Mouse (Mus musculus): ENCODE results near the gene Best3. TPM values are rescaled to one million over a fixed set of nuclear protein-coding genes. Genes with fewer than 3 reads are reported as not detected.

The Best3 gene
- polyA plus RNA-seq (2015; fragmentation: Nextera tagmentation; extraction: Ambion mirVana): 0.08 and 0.14 TPM in 2 replicates

GRCm38 (mm10) chr10:116986264-116987082, at the start of gene Best3:
TSS of gene Best3 (plus strand) at chr10:116986314.
- H3K27me3 ChIP-seq: no peaks in the 10 kb centered on the region
- WGBS: 45% methylated on average over 21 of the region's 21 CpGs
- no peak within 1 kb of the TSS; the same call in 1 of the 2 replicates for H3K9ac ChIP-seq
- no peaks in the 10 kb centered on the region for H3K36me3 ChIP-seq
- H3K4me1 ChIP-seq (replicated peaks): peaks cover 24% of the 10 kb centered on the region
- 0 out of 2 replicates have a peak within 1 kb of the TSS, but pooled peaks have one; percentile 8 for H3K27ac ChIP-seq
- no peak within 1 kb of the TSS for H3K4me3 ChIP-seq
- no peak for ATAC-seq (ENCODE audit: low FRiP score)
- H3K9me3 ChIP-seq: no peaks in the 10 kb centered on the region
- H3K4me2 ChIP-seq: 0 out of 2 replicates have a peak within 1 kb of the TSS, but pooled peaks have one; percentile 6

- no peak overlapping the region for H3K4me3 ChIP-seq
- no peak for ATAC-seq (ENCODE audit: low FRiP score)
- H3K27ac ChIP-seq: no peak overlapping the region
- no peak overlapping the region for H3K9ac ChIP-seq
- peaks cover 8% of the 10 kb centered on the region; the same call in 1 of the 2 replicates for H3K4me1 ChIP-seq (replicated peaks)
- WGBS: 98% methylated on average over 6 of the region's 6 CpGs
- no peaks in the 10 kb centered on the region for H3K27me3 ChIP-seq
- H3K9me3 ChIP-seq: 0 out of 2 replicates have a peak, but pooled peaks cover 7% of the 10 kb centered on the region
- H3K4me2 ChIP-seq: no peak overlapping the region
- H3K36me3 ChIP-seq: peaks cover 22% of the 10 kb centered on the region
These were observed 43.1 kb upstream of the Best3 start for GRCm38 (mm10) chr10:116943025-116943424.

GRCm38 (mm10) chr10:116944144-116944543, 42.0 kb upstream of the Best3 start:
- H3K4me2 ChIP-seq: no peak overlapping the region
- H3K4me1 ChIP-seq (replicated peaks): peaks cover 19% of the 10 kb centered on the region
- H3K4me3 ChIP-seq: no peak overlapping the region
- H3K9ac ChIP-seq: no peak overlapping the region
- 0 out of 2 replicates have a peak, but pooled peaks cover 7% of the 10 kb centered on the region for H3K9me3 ChIP-seq
- H3K27ac ChIP-seq: no peak overlapping the region
- no peaks in the 10 kb centered on the region for H3K27me3 ChIP-seq
- 93% methylated on average over 3 of the region's 3 CpGs for WGBS
- no peak for ATAC-seq (ENCODE audit: low FRiP score)
- peaks cover 11% of the 10 kb centered on the region for H3K36me3 ChIP-seq

GRCm38 (mm10) chr10:116944940-116945339, 41.2 kb upstream of the Best3 start:
- Histone ChIP-seq H3K4me1 (replicated peaks) (peaks cover 20% of the 10 kb centered on the region), H3K27me3 (no peaks in the 10 kb centered on the region), H3K9ac (no peak overlapping the region), H3K9me3 (0 out of 2 replicates have a peak, but pooled peaks cover 7% of the 10 kb centered on the region), H3K4me2 (no peak overlapping the region), H3K4me3 (no peak overlapping the region), H3K27ac (no peak overlapping the region), H3K36me3 (peaks cover 9% of the 10 kb centered on the region)
- 66% methylated on average over 10 of the region's 10 CpGs for WGBS
- no peak for ATAC-seq (ENCODE audit: low FRiP score)

GRCm38 (mm10) chr10:116948414-116948813, 37.7 kb upstream of the Best3 start:
- H3K4me3 ChIP-seq: peak overlapping the region; percentile 78
- peak overlapping the region; percentile 79 for H3K4me2 ChIP-seq
- ATAC-seq (ENCODE audit: low FRiP score): no peak
- H3K9me3 ChIP-seq: no peaks in the 10 kb centered on the region
- peaks cover 23% of the 10 kb centered on the region for H3K4me1 ChIP-seq (replicated peaks)
- no peak overlapping the region for H3K27ac ChIP-seq
- WGBS: 72% methylated on average over 9 of the region's 9 CpGs
- H3K36me3 ChIP-seq: no peaks in the 10 kb centered on the region
- H3K9ac ChIP-seq: 0 out of 2 replicates have a peak overlapping the region, but pooled peaks have one; percentile 85
- H3K27me3 ChIP-seq: no peaks in the 10 kb centered on the region

GRCm38 (mm10) chr10:116949111-116950008, 36.8 kb upstream of the Best3 start:
- peak; percentile 40 for ATAC-seq (ENCODE audit: low FRiP score)
- Histone ChIP-seq H3K9me3 (no peaks in the 10 kb centered on the region), H3K9ac (peak overlapping the region; percentile 85), H3K27ac (peak overlapping the region; percentile 92), H3K36me3 (no peaks in the 10 kb centered on the region), H3K4me1 (replicated peaks) (peaks cover 23% of the 10 kb centered on the region), H3K27me3 (no peaks in the 10 kb centered on the region), H3K4me3 (peak overlapping the region; percentile 78), H3K4me2 (peak overlapping the region; percentile 79)
- under 1% methylated on average over 36 of the region's 44 CpGs for WGBS

- Histone ChIP-seq H3K9me3 (no peaks in the 10 kb centered on the region), H3K4me2 (peak within 1 kb of the TSS; percentile 79), H3K27ac (peak within 1 kb of the TSS; percentile 92), H3K36me3 (no peaks in the 10 kb centered on the region), H3K4me3 (peak within 1 kb of the TSS; percentile 78), H3K27me3 (no peaks in the 10 kb centered on the region), H3K9ac (peak within 1 kb of the TSS; percentile 85), H3K4me1 (replicated peaks) (peaks cover 23% of the 10 kb centered on the region)
- ATAC-seq (ENCODE audit: low FRiP score): peak; percentile 94
- 0% methylated on average over 50 of the region's 103 CpGs for WGBS
These were observed 35.9 kb upstream of the Best3 start, which contains the start of gene Rab3ip for GRCm38 (mm10) chr10:116950009-116950769. TSS of gene Rab3ip (minus strand) at chr10:116950769.

GRCm38 (mm10) chr10:116950886-116951285, 35.2 kb upstream of the Best3 start:
- H3K4me3 ChIP-seq: peak overlapping the region; percentile 78; the same call in 1 of the 2 replicates
- no peak for ATAC-seq (ENCODE audit: low FRiP score)
- peak overlapping the region; percentile 45 for H3K4me2 ChIP-seq

GRCm38 (mm10) chr10:116955191-116955590, 30.9 kb upstream of the Best3 start:
- WGBS: 96% methylated on average over 6 of the region's 6 CpGs
- no peak for ATAC-seq (ENCODE audit: low FRiP score)

More at GRCm38 (mm10) chr10:116950886-116951285, 35.2 kb upstream of the Best3 start:
- Histone ChIP-seq H3K9ac (no peak overlapping the region), H3K4me1 (replicated peaks) (peaks cover 23% of the 10 kb centered on the region), H3K27me3 (no peaks in the 10 kb centered on the region), H3K36me3 (no peaks in the 10 kb centered on the region), H3K9me3 (no peaks in the 10 kb centered on the region), H3K27ac (no peak overlapping the region)
- 21% methylated on average over 5 of the region's 5 CpGs for WGBS

GRCm38 (mm10) chr10:116956483-116957158, 29.5 kb upstream of the Best3 start:
- H3K27ac ChIP-seq: no peak overlapping the region
- no peak overlapping the region for H3K4me2 ChIP-seq
- no peak for ATAC-seq (ENCODE audit: low FRiP score)
- H3K9ac ChIP-seq: no peak overlapping the region
- WGBS: 89% methylated on average over 11 of the region's 11 CpGs
- H3K4me1 ChIP-seq (replicated peaks): no peaks in the 10 kb centered on the region
- no peaks in the 10 kb centered on the region for H3K27me3 ChIP-seq
- H3K9me3 ChIP-seq: no peaks in the 10 kb centered on the region
- no peaks in the 10 kb centered on the region for H3K36me3 ChIP-seq
- H3K4me3 ChIP-seq: no peak overlapping the region

More at GRCm38 (mm10) chr10:116955191-116955590, 30.9 kb upstream of the Best3 start:
- no peak overlapping the region for H3K27ac ChIP-seq
- no peak overlapping the region for H3K4me2 ChIP-seq
- no peak overlapping the region for H3K4me3 ChIP-seq
- H3K9ac ChIP-seq: no peak overlapping the region
- peaks cover 3% of the 10 kb centered on the region; the same call in 1 of the 2 replicates for H3K4me1 ChIP-seq (replicated peaks)
- H3K9me3 ChIP-seq: no peaks in the 10 kb centered on the region
- H3K36me3 ChIP-seq: no peaks in the 10 kb centered on the region
- no peaks in the 10 kb centered on the region for H3K27me3 ChIP-seq
